Mouse (Mus musculus): ENCODE results near the gene Cpvl. TPM values are rescaled to one million over a fixed set of nuclear protein-coding genes. Genes with fewer than 3 reads are reported as not detected.
A peak's percentile ranks its signal among the peaks of the same experiment; 100 is the strongest.

Gene Cpvl
- total and polyA plus RNA-seq, 3 experiments, result not detected

DNA sequence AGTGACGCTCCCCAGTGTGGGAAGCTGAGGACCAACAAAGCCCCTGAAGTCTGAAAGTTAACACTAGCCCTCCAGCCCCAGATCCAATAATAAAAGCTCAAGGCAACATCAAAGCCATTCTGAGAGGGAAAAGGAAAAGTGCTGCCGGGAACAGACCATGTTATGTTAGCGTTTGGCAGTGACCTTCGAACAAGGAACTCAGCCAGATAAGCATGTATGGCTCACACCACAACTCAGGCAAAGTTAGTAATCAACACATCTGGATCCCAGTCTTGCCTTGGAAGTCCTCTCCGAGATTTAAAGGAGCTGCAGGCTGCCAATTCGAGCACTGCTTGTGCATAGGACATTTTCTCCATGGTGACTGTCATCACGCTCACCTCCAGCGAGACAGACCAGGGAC, 38.7 kb downstream of the Cpvl start:
- TF ChIP-seq EP300 (IDR thresholded peaks at IDR 0.05; ENCODE audit: insufficient read depth, low read depth, low read length), result no peak
- no peak for TF ChIP-seq POLR2A (IDR thresholded peaks at IDR 0.05; ENCODE audit: insufficient read depth, low read depth, low read length)
- no peak for TF ChIP-seq CTCF (IDR thresholded peaks at IDR 0.05)
- no peak for DNase-seq
- intact Hi-C loops (cut with DNase I), result no loop called here
- Histone ChIP-seq H3K9ac (ENCODE audit: low read depth, low read length) (no peak overlapping the region), H3K79me2 (replicated peaks; ENCODE audit: control insufficient read depth, insufficient read depth, low read length) (no peaks in the 10 kb centered on the region), H3K27ac (no peak overlapping the region), H3K27me3 (ENCODE audit: control insufficient read depth, insufficient read depth, low read length) (no peaks in the 10 kb centered on the region), H3K4me1 (ENCODE audit: control insufficient read depth, insufficient read depth, low read length) (no peaks in the 10 kb centered on the region), H3K36me3 (ENCODE audit: control insufficient read depth, insufficient read depth, low read length) (no peaks in the 10 kb centered on the region), H3K4me3 (no peak overlapping the region)
- WGBS, result 32% methylated on average over 8 of the region's 8 CpGs

- Histone ChIP-seq H3K79me2 (replicated peaks; ENCODE audit: control insufficient read depth, insufficient read depth, low read length) (no peaks in the 10 kb centered on the region), H3K27ac (no peak overlapping the region), H3K27me3 (ENCODE audit: control insufficient read depth, insufficient read depth, low read length) (no peaks in the 10 kb centered on the region), H3K4me3 (no peak overlapping the region), H3K9ac (ENCODE audit: low read depth, low read length) (no peak overlapping the region), H3K4me1 (ENCODE audit: control insufficient read depth, insufficient read depth, low read length) (no peaks in the 10 kb centered on the region), H3K36me3 (ENCODE audit: control insufficient read depth, insufficient read depth, low read length) (no peaks in the 10 kb centered on the region)
- DNase-seq, result no peak
- intact Hi-C loops (cut with DNase I), result no loop called here
- WGBS, result 77% methylated on average over 3 of the region's 3 CpGs
- no peak for TF ChIP-seq EP300 (IDR thresholded peaks at IDR 0.05; ENCODE audit: insufficient read depth, low read depth, low read length)
These were observed 39.5 kb downstream of the Cpvl start for GRCm38 (mm10) chr6:53938942-53939341.

DNA sequence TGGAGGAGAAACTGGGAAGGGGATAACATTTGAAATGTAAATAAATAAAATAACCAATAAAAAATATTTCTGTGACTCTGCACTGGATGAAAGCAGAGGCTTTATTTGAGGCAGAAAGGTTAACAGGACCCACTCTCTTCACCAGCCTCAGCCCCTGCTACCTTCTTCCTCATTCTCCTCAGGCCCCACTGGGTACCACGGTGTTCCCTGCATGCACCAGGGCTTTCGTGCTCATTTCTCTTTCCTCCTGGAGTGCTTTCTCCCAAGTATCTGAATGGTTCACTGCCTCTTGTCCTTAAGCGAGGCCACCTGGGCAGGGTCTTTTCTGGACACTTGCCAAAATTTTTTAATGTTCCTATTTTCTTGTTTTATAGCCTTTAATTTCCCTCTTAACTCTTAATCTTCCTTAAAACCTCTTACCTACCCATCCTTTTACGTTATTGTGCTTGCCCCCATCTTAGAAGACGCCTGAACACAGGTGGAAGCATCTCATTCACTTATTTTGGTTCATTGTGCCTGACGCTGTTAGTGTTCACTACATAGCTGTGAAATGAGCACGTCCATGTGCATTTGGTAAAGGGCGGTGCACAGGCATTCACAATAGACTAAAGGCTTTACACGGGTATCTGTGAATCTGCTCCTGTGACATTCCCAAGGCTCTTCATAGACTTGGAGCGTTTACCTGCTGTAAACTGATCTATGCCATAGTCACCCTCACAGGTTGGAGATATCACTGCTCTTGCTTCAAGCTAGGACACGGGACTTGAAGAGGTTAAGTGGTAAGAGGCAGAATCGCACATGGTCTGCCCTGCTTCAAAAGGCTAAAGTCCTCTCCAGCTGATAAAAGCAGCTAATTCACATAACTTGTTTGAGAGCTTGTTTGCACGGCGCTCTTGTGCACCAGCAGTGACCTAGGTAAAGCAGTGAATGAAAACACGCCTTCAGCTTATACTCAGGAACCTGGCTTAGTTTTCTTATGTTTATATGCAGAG, 41.0 kb downstream of the Cpvl start:
- no peak for TF ChIP-seq EP300 (IDR thresholded peaks at IDR 0.05; ENCODE audit: insufficient read depth, low read depth, low read length)
- no peak for TF ChIP-seq CTCF (IDR thresholded peaks at IDR 0.05)
- no peak for TF ChIP-seq POLR2A (IDR thresholded peaks at IDR 0.05; ENCODE audit: insufficient read depth, low read depth, low read length)
- 79% methylated on average over 15 of the region's 15 CpGs for WGBS
- Histone ChIP-seq H3K27ac (no peak overlapping the region), H3K27me3 (ENCODE audit: control insufficient read depth, insufficient read depth, low read length) (no peaks in the 10 kb centered on the region), H3K9ac (ENCODE audit: low read depth, low read length) (no peak overlapping the region), H3K4me1 (ENCODE audit: control insufficient read depth, insufficient read depth, low read length) (no peaks in the 10 kb centered on the region), H3K79me2 (replicated peaks; ENCODE audit: control insufficient read depth, insufficient read depth, low read length) (no peaks in the 10 kb centered on the region), H3K4me3 (no peak overlapping the region), H3K36me3 (ENCODE audit: control insufficient read depth, insufficient read depth, low read length) (no peaks in the 10 kb centered on the region)
- no peak for DNase-seq
- intact Hi-C loops (cut with DNase I), result no loop called here

DNA sequence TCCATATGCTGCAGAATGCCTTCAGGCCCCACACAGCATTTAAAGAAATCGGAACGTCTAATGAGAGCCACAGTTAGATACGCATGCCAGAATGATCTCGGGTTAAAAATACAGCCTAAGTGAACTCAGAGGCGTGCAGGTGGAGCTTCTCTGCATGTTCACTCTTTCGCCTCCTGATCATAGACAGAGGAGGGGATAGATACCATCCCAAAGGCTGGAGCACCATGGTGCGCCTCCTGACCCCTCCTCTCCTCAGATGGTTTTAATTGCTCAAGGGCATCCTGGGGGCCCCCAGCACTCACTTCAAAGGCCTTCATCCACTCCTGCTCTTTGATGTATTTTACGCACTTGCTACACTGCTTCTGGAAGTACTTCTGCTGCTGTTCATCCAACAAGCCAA, 46.9 kb downstream of the Cpvl start:
- no peaks in the 10 kb centered on the region for H3K27me3 ChIP-seq (ENCODE audit: control insufficient read depth, insufficient read depth, low read length)
- H3K4me3 ChIP-seq, result no peak overlapping the region
- intact Hi-C loops (cut with DNase I), result no loop called here
- H3K4me1 ChIP-seq (ENCODE audit: control insufficient read depth, insufficient read depth, low read length), result no peaks in the 10 kb centered on the region
- no peak for TF ChIP-seq CTCF (IDR thresholded peaks at IDR 0.05)
- no peak for TF ChIP-seq POLR2A (IDR thresholded peaks at IDR 0.05; ENCODE audit: insufficient read depth, low read depth, low read length)
- no peak for TF ChIP-seq EP300 (IDR thresholded peaks at IDR 0.05; ENCODE audit: insufficient read depth, low read depth, low read length)
- no peaks in the 10 kb centered on the region for H3K79me2 ChIP-seq (replicated peaks; ENCODE audit: control insufficient read depth, insufficient read depth, low read length)
- H3K27ac ChIP-seq, result no peak overlapping the region
- H3K9ac ChIP-seq (ENCODE audit: low read depth, low read length), result no peak overlapping the region
- WGBS, result 86% methylated on average over 8 of the region's 8 CpGs
- no peaks in the 10 kb centered on the region for H3K36me3 ChIP-seq (ENCODE audit: control insufficient read depth, insufficient read depth, low read length)
- no peak for DNase-seq

DNA sequence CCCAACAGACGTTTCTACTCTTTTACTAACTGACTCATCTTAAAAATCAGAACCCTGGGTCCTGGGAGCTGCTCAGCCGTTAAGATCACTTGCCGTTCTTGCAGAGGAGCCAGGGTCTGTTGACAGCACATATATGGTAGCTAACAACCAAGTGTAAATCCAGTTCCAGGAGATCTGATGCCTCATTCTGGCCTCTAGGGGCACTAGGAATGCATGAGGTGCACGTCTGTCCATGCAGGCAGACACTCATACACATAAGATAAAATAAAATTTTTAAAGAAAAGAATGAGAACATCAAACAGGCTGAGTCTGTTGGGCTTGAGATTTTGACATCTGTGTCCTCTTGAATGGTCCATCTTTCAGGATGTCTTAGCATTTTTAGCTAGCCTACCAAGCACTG, 48.6 kb downstream of the Cpvl start:
- no peak for TF ChIP-seq POLR2A (IDR thresholded peaks at IDR 0.05; ENCODE audit: insufficient read depth, low read depth, low read length)
- TF ChIP-seq CTCF (IDR thresholded peaks at IDR 0.05), result peak; percentile 40
- H3K27me3 ChIP-seq (ENCODE audit: control insufficient read depth, insufficient read depth, low read length), result no peaks in the 10 kb centered on the region
- no peaks in the 10 kb centered on the region for H3K79me2 ChIP-seq (replicated peaks; ENCODE audit: control insufficient read depth, insufficient read depth, low read length)
- H3K27ac ChIP-seq, result no peak overlapping the region
- no peak for DNase-seq
- intact Hi-C loops (cut with DNase I), result no loop called here
- no peaks in the 10 kb centered on the region for H3K4me1 ChIP-seq (ENCODE audit: control insufficient read depth, insufficient read depth, low read length)
- H3K9ac ChIP-seq (ENCODE audit: low read depth, low read length), result no peak overlapping the region
- H3K36me3 ChIP-seq (ENCODE audit: control insufficient read depth, insufficient read depth, low read length), result no peaks in the 10 kb centered on the region
- no peak overlapping the region for H3K4me3 ChIP-seq
- 51% methylated on average over 4 of the region's 4 CpGs for WGBS

DNA sequence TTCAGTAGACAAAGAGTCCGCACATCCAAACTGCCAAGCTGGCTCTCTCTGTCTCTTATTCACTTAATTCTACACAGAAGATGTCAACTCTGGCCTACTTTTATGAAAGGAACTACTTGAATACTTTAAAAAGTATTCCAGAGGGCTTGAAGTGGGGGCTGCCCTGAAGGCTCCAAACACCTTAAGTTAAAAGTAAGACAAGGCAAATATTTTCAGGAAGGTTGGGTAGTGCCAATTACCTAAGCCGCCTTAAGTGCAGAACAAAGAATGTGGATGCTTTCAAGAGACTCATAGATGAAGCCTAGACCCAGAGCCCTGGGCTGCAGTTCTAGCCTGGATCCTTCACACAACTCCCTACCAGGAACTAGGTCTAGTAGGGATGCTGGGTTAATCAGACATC, 52.3 kb downstream of the Cpvl start:
- Histone ChIP-seq H3K4me1 (ENCODE audit: control insufficient read depth, insufficient read depth, low read length) (no peaks in the 10 kb centered on the region), H3K4me3 (no peak overlapping the region), H3K27ac (no peak overlapping the region), H3K27me3 (ENCODE audit: control insufficient read depth, insufficient read depth, low read length) (no peaks in the 10 kb centered on the region), H3K79me2 (replicated peaks; ENCODE audit: control insufficient read depth, insufficient read depth, low read length) (no peaks in the 10 kb centered on the region), H3K36me3 (ENCODE audit: control insufficient read depth, insufficient read depth, low read length) (no peaks in the 10 kb centered on the region), H3K9ac (ENCODE audit: low read depth, low read length) (no peak overlapping the region)
- no peak for TF ChIP-seq POLR2A (IDR thresholded peaks at IDR 0.05; ENCODE audit: insufficient read depth, low read depth, low read length)
- TF ChIP-seq EP300 (IDR thresholded peaks at IDR 0.05; ENCODE audit: insufficient read depth, low read depth, low read length), result no peak
- TF ChIP-seq CTCF (IDR thresholded peaks at IDR 0.05), result no peak
- DNase-seq, result no peak
- intact Hi-C loops (cut with DNase I), result no loop called here
- WGBS, result 93% methylated on average over 2 of the region's 2 CpGs
